In genomic region chr6:6915526-6915915, GRCm38 (mm10) we compare ENCODE assay signal across 15 mouse cellular contexts. TPM values are rescaled to one million over a fixed set of nuclear protein-coding genes. Genes with fewer than 3 reads are reported as not detected.
DNase-seq lines count a peak whose midpoint lies in the region.
"Had no signal": no experiment of that assay in that cellular context is flagged by ENCODE, and none has a peak within 500 bp of the region (broad histone marks: within the 10 kb centered on the region; RNA-seq: fewer than 3 reads in every experiment).

No protein-coding gene starts in this region.

- H3K27ac ChIP-seq in heart, embryonic 10.5 days = no peak overlapping the region
- no peak overlapping the region for H3K27ac ChIP-seq in embryonic facial prominence, embryonic 10.5 days (replicated peaks)
- H3K27ac ChIP-seq: stomach, embryonic 15.5 days had no signal

- H3K9me3 ChIP-seq in heart, embryonic 10.5 days = no peaks in the 10 kb centered on the region
- H3K9me3 ChIP-seq in embryonic facial prominence, embryonic 10.5 days = no peaks in the 10 kb centered on the region
- H3K9me3 ChIP-seq: limb, embryonic 15.5 days; stomach, embryonic 15.5 days had no signal

- no peaks in the 10 kb centered on the region for H3K36me3 ChIP-seq in heart, embryonic 10.5 days
- H3K36me3 ChIP-seq in embryonic facial prominence, embryonic 10.5 days (replicated peaks) = no peaks in the 10 kb centered on the region
- H3K36me3 ChIP-seq: limb, embryonic 15.5 days; stomach, embryonic 15.5 days had no signal

- 51% methylated on average over 9 of the region's 9 CpGs for WGBS in heart, embryonic 10.5 days
- WGBS in embryonic facial prominence, embryonic 10.5 days = 58% methylated on average over 9 of the region's 9 CpGs

- H3K4me3 ChIP-seq in heart, embryonic 10.5 days = no peak overlapping the region
- H3K4me3 ChIP-seq in embryonic facial prominence, embryonic 10.5 days = no peak overlapping the region
- H3K4me3 ChIP-seq: erythroblast, embryonic 14.5 days; limb, embryonic 15.5 days; stomach, embryonic 15.5 days had no signal

- DNase-seq in heart, embryonic 10.5 days (ENCODE audit: low spot score) = peak; percentile 72
- no peak for DNase-seq in heart, postnatal 10 days
- DNase-seq in 416B (ENCODE audit: low read depth) = peak; percentile 12
- DNase-seq in ES-CJ7 (ENCODE audit: low read depth, low spot score) = peak; percentile 9
- DNase-seq in embryonic facial prominence, embryonic 10.5 days (ENCODE audit: low spot score) = peak; percentile 11
- DNase-seq in layer of hippocampus, adult 9-10 months (ENCODE audit: low spot score) = no peak
- DNase-seq in Muller cell, postnatal 12 days (ENCODE audit: inconsistent ontology term) = no peak

- no peaks in the 10 kb centered on the region for H3K4me1 ChIP-seq in heart, embryonic 10.5 days
- peaks cover 5% of the 10 kb centered on the region for H3K4me1 ChIP-seq in embryonic facial prominence, embryonic 10.5 days
- H3K4me1 ChIP-seq: limb, embryonic 15.5 days; stomach, embryonic 15.5 days had no signal

- intact Hi-C loops in heart, postnatal 10 days (cut with DNase I) = loop anchor here (1.0 kb wide), 3 partner anchors 25 to 1057 kb away; no protein-coding TSS in a partner anchor

- H3K27me3 ChIP-seq in heart, embryonic 10.5 days (ENCODE audit: insufficient read depth, poor library complexity, severe bottlenecking) = no peaks in the 10 kb centered on the region
- H3K27me3 ChIP-seq in embryonic facial prominence, embryonic 10.5 days (replicated peaks; ENCODE audit: low read depth, poor library complexity, severe bottlenecking) = no peaks in the 10 kb centered on the region
- H3K27me3 ChIP-seq: limb, embryonic 15.5 days; stomach, embryonic 15.5 days had no signal

RNA-seq across cellular contexts. Expression of gene Dlx5, which starts 33.6 kb away (rescaled TPM):
- polyA plus RNA-seq in heart, embryonic 10.5 days (2016; fragmentation: Nextera tagmentation; extraction: Ambion mirVana) = 4.0 and 8.9 TPM in 2 replicates
- total RNA-seq in heart, postnatal 10 days (2021) = under 1 TPM; 0.25 to 0.45 TPM
- polyA plus RNA-seq in embryonic facial prominence, embryonic 10.5 days (2016; fragmentation: Nextera tagmentation; extraction: Ambion mirVana) = 75.5 and 92.2 TPM in 2 replicates
- total RNA-seq: gastrocnemius, postnatal 14 days had no signal
- polyA plus RNA-seq: activated CD4-positive, CD25-positive, alpha-beta regulatory T cell, adult 4 months; erythroblast, embryonic 14.5 days; inflammation-experienced regulatory T-cells, adult 6 months had no signal

RNA-seq across cellular contexts. Expression of gene Sdhaf3, which starts 40.3 kb away (rescaled TPM):
- polyA plus RNA-seq in heart, embryonic 10.5 days (2016; fragmentation: Nextera tagmentation; extraction: Ambion mirVana) = 5.1 and 5.3 TPM in 2 replicates
- 1 to 10 TPM; 3.8 to 4.0 TPM for total RNA-seq in heart, postnatal 10 days (2021)
- polyA plus RNA-seq in embryonic facial prominence, embryonic 10.5 days (2016; fragmentation: Nextera tagmentation; extraction: Ambion mirVana) = 6.7 and 7.5 TPM in 2 replicates

RNA-seq across cellular contexts. Expression of gene Dlx6, which starts 52.4 kb away (rescaled TPM):
- polyA plus RNA-seq in heart, embryonic 10.5 days (2016; fragmentation: Nextera tagmentation; extraction: Ambion mirVana) = 0.23 and 0.57 TPM in 2 replicates
- total RNA-seq in heart, postnatal 10 days (2021) = under 1 TPM in 1 of 2 experiments, not detected in 1; 0.27 TPM
- 4.9 and 5.9 TPM in 2 replicates for polyA plus RNA-seq in embryonic facial prominence, embryonic 10.5 days (2016; fragmentation: Nextera tagmentation; extraction: Ambion mirVana)
- total RNA-seq: gastrocnemius, postnatal 14 days; heart, postnatal 25 days had no signal
- polyA plus RNA-seq: activated CD4-positive, CD25-positive, alpha-beta regulatory T cell, adult 4 months; erythroblast, embryonic 14.5 days; inflammation-experienced regulatory T-cells, adult 6 months; liver, embryonic 16.5 days had no signal

Comparison
In these comparisons a context has a peak if more than half of its experiments do, and no peak if none do; other contexts are left out.
1. DNase-seq: peak in heart, embryonic 10.5 days (single experiment), 416B (single experiment), ES-CJ7 (single experiment) and embryonic facial prominence, embryonic 10.5 days (single experiment); none in heart, postnatal 10 days (0 of 2), layer of hippocampus, adult 9-10 months (single experiment) and Muller cell, postnatal 12 days (single experiment).